In genomic region chr3:126293645-126294044, GRCm38 (mm10) we compare ENCODE assay signal across 23 mouse cellular contexts.
DNase-seq lines count a peak whose midpoint lies in the region; ATAC-seq and TF ChIP-seq lines count a peak whose summit lies in the region.
"Had no signal": no experiment of that assay in that cellular context is flagged by ENCODE, and none has a peak within 500 bp of the region (broad histone marks: within the 10 kb centered on the region; RNA-seq: fewer than 3 reads in every experiment).

No protein-coding gene starts in this region.

- no peaks in the 10 kb centered on the region for H3K27me3 ChIP-seq in heart, embryonic 13.5 days (replicated peaks)
- no peaks in the 10 kb centered on the region for H3K27me3 ChIP-seq in heart, embryonic 10.5 days (ENCODE audit: insufficient read depth, poor library complexity, severe bottlenecking)
- H3K27me3 ChIP-seq in MEL (ENCODE audit: control insufficient read depth in 1 of 2, insufficient read depth in 2 of 2, low read length in 2 of 2) = no peaks in the 10 kb centered on the region
- H3K27me3 ChIP-seq: embryonic facial prominence, embryonic 13.5 days; embryonic facial prominence, embryonic 15.5 days; forebrain, embryonic 13.5 days; forebrain, embryonic 15.5 days; Patski had no signal

- no peak overlapping the region for H3K9ac ChIP-seq in heart, embryonic 13.5 days
- H3K9ac ChIP-seq in MEL (ENCODE audit: control insufficient read depth, low read depth, low read length, poor library complexity, severe bottlenecking) = no peak overlapping the region
- H3K9ac ChIP-seq: embryonic facial prominence, embryonic 13.5 days; embryonic facial prominence, embryonic 15.5 days; forebrain, embryonic 13.5 days; forebrain, embryonic 15.5 days; forebrain, postnatal 0 days had no signal

- no peak for TF ChIP-seq RAD21 in MEL (IDR thresholded peaks at IDR 0.05; ENCODE audit: low read depth, low read length)

- DNase-seq in heart, embryonic 10.5 days (ENCODE audit: low spot score) = no peak
- peak; percentile 63 for DNase-seq in MEL (ENCODE audit: low read depth, low spot score)
- no peak for DNase-seq in left cerebral cortex, postnatal 4 days
- no peak for DNase-seq in cerebellum, adult 11 months
- DNase-seq: adrenal gland, adult 8-10 months; adrenal gland, postnatal 14 days; adrenal gland, postnatal 36 days; cerebellum, adult 18-20 months; cerebellum, adult 8-10 months; cerebellum, adult 9-11 months; cerebellum, postnatal 14 days; cerebellum, postnatal 36 days; embryo, embryonic 11 days; forebrain, postnatal 0 days had no signal

- TF ChIP-seq CTCF in MEL (IDR thresholded peaks at IDR 0.05 in 2 of 3, conservative IDR thresholded peaks at IDR 0.05 in 1 of 3; ENCODE audit: control insufficient read depth in 1 of 3, insufficient read depth in 1 of 3, low read depth in 2 of 3, low read length in 3 of 3, poor library complexity in 1 of 3, severe bottlenecking in 1 of 3) = no peak

- no peak for TF ChIP-seq POLR2A in MEL (IDR thresholded peaks at IDR 0.05; ENCODE audit: control insufficient read depth in 1 of 2, insufficient read depth in 1 of 2, low read depth in 1 of 2, low read length in 2 of 2, poor library complexity in 1 of 2)

- H3K4me1 ChIP-seq in heart, embryonic 13.5 days = peaks cover 3% of the 10 kb centered on the region
- H3K4me1 ChIP-seq in heart, embryonic 10.5 days = peaks cover under 1% of the 10 kb centered on the region; the same call in 1 of the 2 replicates
- H3K4me1 ChIP-seq in MEL (ENCODE audit: control insufficient read depth in 1 of 2, insufficient read depth in 2 of 2, low read length in 2 of 2) = peaks cover 13 to 15% of the 10 kb centered on the region in 2 experiments
- H3K4me1 ChIP-seq: embryonic facial prominence, embryonic 13.5 days; embryonic facial prominence, embryonic 15.5 days; forebrain, embryonic 13.5 days; forebrain, embryonic 15.5 days had no signal

- no peak for TF ChIP-seq EP300 in MEL (IDR thresholded peaks at IDR 0.05; ENCODE audit: low read depth in 1 of 2, low read length in 2 of 2)

- H3K9me3 ChIP-seq in heart, embryonic 13.5 days = no peaks in the 10 kb centered on the region
- H3K9me3 ChIP-seq in heart, embryonic 10.5 days = no peaks in the 10 kb centered on the region
- H3K9me3 ChIP-seq in MEL (replicated peaks; ENCODE audit: insufficient read depth, low read length) = no peaks in the 10 kb centered on the region
- H3K9me3 ChIP-seq: embryonic facial prominence, embryonic 13.5 days; embryonic facial prominence, embryonic 15.5 days; forebrain, embryonic 13.5 days; forebrain, embryonic 15.5 days had no signal

- H3K36me3 ChIP-seq in heart, embryonic 13.5 days = no peaks in the 10 kb centered on the region
- no peaks in the 10 kb centered on the region for H3K36me3 ChIP-seq in heart, embryonic 10.5 days
- H3K36me3 ChIP-seq in MEL (ENCODE audit: control insufficient read depth in 1 of 2, insufficient read depth in 2 of 2, low read length in 2 of 2) = peaks cover 0 to 11% of the 10 kb centered on the region in 2 experiments; a peak in 2 of 4 replicates
- H3K36me3 ChIP-seq: embryonic facial prominence, embryonic 13.5 days; embryonic facial prominence, embryonic 15.5 days; forebrain, embryonic 15.5 days; G1E had no signal

- H3K79me2 ChIP-seq in MEL (ENCODE audit: control insufficient read depth, insufficient read depth, low read length, poor library complexity) = no peaks in the 10 kb centered on the region

- no peak overlapping the region for H3K4me3 ChIP-seq in heart, embryonic 13.5 days
- no peak overlapping the region for H3K4me3 ChIP-seq in heart, embryonic 10.5 days
- no peak overlapping the region for H3K4me3 ChIP-seq in MEL (ENCODE audit: control insufficient read depth in 1 of 2, insufficient read depth in 1 of 2, low read depth in 2 of 2, low read length in 2 of 2)
- H3K4me3 ChIP-seq: embryonic facial prominence, embryonic 13.5 days; embryonic facial prominence, embryonic 15.5 days; erythroblast, embryonic 14.5 days; forebrain, embryonic 13.5 days; forebrain, embryonic 15.5 days had no signal

- ATAC-seq in heart, embryonic 13.5 days (ENCODE audit: extremely low read depth, insufficient number of reproducible peaks, low FRiP score, low TSS enrichment) = no peak
- ATAC-seq: activated CD4-positive, CD25-positive, alpha-beta regulatory T cell, adult 4 months; forebrain, embryonic 13.5 days; forebrain, embryonic 15.5 days; forebrain, postnatal 0 days; Patski had no signal

- 68% methylated on average over 4 of the region's 4 CpGs for WGBS in heart, embryonic 13.5 days
- WGBS in heart, embryonic 10.5 days = 70% methylated on average over 4 of the region's 4 CpGs

- intact Hi-C loops in left cerebral cortex, postnatal 4 days (cut with DNase I) = no loop called here

- H3K27ac ChIP-seq in heart, embryonic 13.5 days (replicated peaks) = 0 out of 2 replicates have a peak overlapping the region, but pooled peaks have one; percentile 30
- no peak overlapping the region for H3K27ac ChIP-seq in heart, embryonic 10.5 days
- H3K27ac ChIP-seq in MEL (ENCODE audit: control insufficient read depth, low read depth, low read length) = no peak overlapping the region
- H3K27ac ChIP-seq: embryonic facial prominence, embryonic 13.5 days; embryonic facial prominence, embryonic 15.5 days; forebrain, embryonic 13.5 days; forebrain, embryonic 15.5 days had no signal

- H3K4me2 ChIP-seq in heart, embryonic 13.5 days = no peak overlapping the region
- H3K4me2 ChIP-seq: embryonic facial prominence, embryonic 13.5 days; embryonic facial prominence, embryonic 15.5 days; forebrain, embryonic 13.5 days; forebrain, embryonic 15.5 days had no signal

TF ChIP-seq in MEL, 35 proteins besides CTCF, POLR2A, EP300 and RAD21:
- TF ChIP-seq ETS1 (IDR thresholded peaks at IDR 0.05; ENCODE audit: low read depth, low read length) (peak; percentile 42; the same call in 1 of the 2 replicates), RCOR1 (IDR thresholded peaks at IDR 0.05; ENCODE audit: low read depth, low read length) (no peak), E2F4 (IDR thresholded peaks at IDR 0.05; ENCODE audit: borderline replicate concordance, low read depth, low read length) (no peak), MAFK (IDR thresholded peaks at IDR 0.05; ENCODE audit: borderline replicate concordance, low read depth, low read length) (no peak), ELF1 (IDR thresholded peaks at IDR 0.05; ENCODE audit: low read depth, low read length) (0 out of 2 replicates have a peak, but pooled peaks have one; percentile 14), TBP (IDR thresholded peaks at IDR 0.05; ENCODE audit: low read depth, low read length) (0 out of 2 replicates have a peak, but pooled peaks have one; percentile 14), NRF1 (IDR thresholded peaks at IDR 0.05; ENCODE audit: insufficient read depth, low read depth, low read length, poor library complexity, severe bottlenecking) (no peak), ZNF384 (IDR thresholded peaks at IDR 0.05; ENCODE audit: low read depth, low read length) (no peak), SIN3A (IDR thresholded peaks at IDR 0.05; ENCODE audit: low read length) (no peak), NELFE (IDR thresholded peaks at IDR 0.05; ENCODE audit: low read depth, low read length) (no peak), SMC3 (IDR thresholded peaks at IDR 0.05; ENCODE audit: low read depth, low read length) (no peak), GATA1 (IDR thresholded peaks at IDR 0.05; ENCODE audit: low read depth, low read length) (0 out of 2 replicates have a peak, but pooled peaks have one; percentile 5), CHD1 (IDR thresholded peaks at IDR 0.05; ENCODE audit: low read depth, low read length) (no peak), TAL1 (IDR thresholded peaks at IDR 0.05; ENCODE audit: low read length) (no peak), JUND (IDR thresholded peaks at IDR 0.05; ENCODE audit: low read depth, low read length) (no peak), USF1 (IDR thresholded peaks at IDR 0.05; ENCODE audit: low read depth, low read length) (peak; percentile 50; the same call in 1 of the 2 replicates), KAT2A (conservative IDR thresholded peaks at IDR 0.05; ENCODE audit: low read depth, low read length) (no peak), ZMIZ1 (IDR thresholded peaks at IDR 0.05; ENCODE audit: low read depth, low read length) (no peak), POLR2AphosphoS5 (IDR thresholded peaks at IDR 0.05; ENCODE audit: borderline replicate concordance, low read depth, low read length) (no peak), MAX (IDR thresholded peaks at IDR 0.05; ENCODE audit: low read length) (no peak), USF2 (IDR thresholded peaks at IDR 0.05; ENCODE audit: borderline replicate concordance in 1 of 2, insufficient read depth in 1 of 2, low read depth in 1 of 2, low read length in 2 of 2) (no peak), CHD2 (IDR thresholded peaks at IDR 0.05; ENCODE audit: low read length) (no peak), BHLHE40 (IDR thresholded peaks at IDR 0.05; ENCODE audit: borderline replicate concordance, low read depth, low read length) (no peak), HCFC1 (IDR thresholded peaks at IDR 0.05; ENCODE audit: low read depth, low read length) (no peak), UBTF (IDR thresholded peaks at IDR 0.05; ENCODE audit: borderline replicate concordance, insufficient read depth, low read depth, low read length) (no peak), ZC3H11A (IDR thresholded peaks at IDR 0.05; ENCODE audit: low read depth, low read length) (no peak), MYC (IDR thresholded peaks at IDR 0.05; ENCODE audit: low read depth, low read length) (no peak), MEF2A (IDR thresholded peaks at IDR 0.05; ENCODE audit: extremely low read depth, insufficient replicate concordance, low read depth, low read length, poor library complexity, severe bottlenecking) (no peak)
